Mouse (Mus musculus): ENCODE measurements around the gene Cdc42ep1.

Cdc42ep1 gene

GRCm38 (mm10) chr15:78842371-78843163 lies at the start of gene Cdc42ep1:
Gene Cdc42ep1 (plus strand): TSS chr15:78842624.
- DNase-seq (ENCODE audit: extremely low read depth, low read depth): no peak

- DNase-seq (ENCODE audit: extremely low read depth, low read depth): no peak
Observed at GRCm38 (mm10) chr15:78796196-78797059, 46.0 kb upstream of the Cdc42ep1 start.

- DNase-seq (ENCODE audit: extremely low read depth, low read depth): no peak
Observed at GRCm38 (mm10) chr15:78797060-78797329, 45.4 kb upstream of the Cdc42ep1 start.

- DNase-seq (ENCODE audit: extremely low read depth, low read depth): no peak
Observed at GRCm38 (mm10) chr15:78799029-78799428, 43.4 kb upstream of the Cdc42ep1 start.

GRCm38 (mm10) chr15:78801571-78801970 lies 40.9 kb upstream of the Cdc42ep1 start:
- no peak for DNase-seq (ENCODE audit: extremely low read depth, low read depth)

- DNase-seq (ENCODE audit: extremely low read depth, low read depth): no peak
Observed at GRCm38 (mm10) chr15:78801971-78802741, 40.3 kb upstream of the Cdc42ep1 start.

GRCm38 (mm10) chr15:78802776-78803391 lies 39.5 kb upstream of the Cdc42ep1 start, which contains the start of gene Card10:
Gene Card10 (minus strand): TSS chr15:78803042.
- DNase-seq (ENCODE audit: extremely low read depth, low read depth): no peak

- DNase-seq (ENCODE audit: extremely low read depth, low read depth): no peak
Observed at GRCm38 (mm10) chr15:78803499-78803900, 38.9 kb upstream of the Cdc42ep1 start.

GRCm38 (mm10) chr15:78804326-78804725 lies 38.1 kb upstream of the Cdc42ep1 start:
- no peak for DNase-seq (ENCODE audit: extremely low read depth, low read depth)

GRCm38 (mm10) chr15:78805351-78805750 lies 37.1 kb upstream of the Cdc42ep1 start:
- DNase-seq (ENCODE audit: extremely low read depth, low read depth): no peak

- DNase-seq (ENCODE audit: extremely low read depth, low read depth): no peak
Observed at GRCm38 (mm10) chr15:78806614-78807013, 35.8 kb upstream of the Cdc42ep1 start.

- DNase-seq (ENCODE audit: extremely low read depth, low read depth): no peak
Observed at GRCm38 (mm10) chr15:78807141-78807540, 35.3 kb upstream of the Cdc42ep1 start.

- no peak for DNase-seq (ENCODE audit: extremely low read depth, low read depth)
Observed at GRCm38 (mm10) chr15:78808980-78809379, 33.4 kb upstream of the Cdc42ep1 start.

GRCm38 (mm10) chr15:78809739-78810138 lies 32.7 kb upstream of the Cdc42ep1 start:
- no peak for DNase-seq (ENCODE audit: extremely low read depth, low read depth)

GRCm38 (mm10) chr15:78810146-78810545 lies 32.3 kb upstream of the Cdc42ep1 start:
- no peak for DNase-seq (ENCODE audit: extremely low read depth, low read depth)

GRCm38 (mm10) chr15:78813603-78814002 lies 28.8 kb upstream of the Cdc42ep1 start:
- no peak for DNase-seq (ENCODE audit: extremely low read depth, low read depth)

- DNase-seq (ENCODE audit: extremely low read depth, low read depth): no peak
Observed at GRCm38 (mm10) chr15:78815314-78816073, 26.9 kb upstream of the Cdc42ep1 start.

- DNase-seq (ENCODE audit: extremely low read depth, low read depth): no peak
Observed at GRCm38 (mm10) chr15:78816074-78816391, 26.4 kb upstream of the Cdc42ep1 start.

GRCm38 (mm10) chr15:78826213-78827204 lies 15.9 kb upstream of the Cdc42ep1 start:
- peak; percentile 58 for DNase-seq (ENCODE audit: extremely low read depth, low read depth)
